Mouse (Mus musculus) hindbrain, embryonic 15.5 days (tissue): ENCODE measurements at regions not wholly inside any gene's neighbourhood (a gene's known extent, or its start where the extent isn't known, plus 50 kb on each side); places are given as distances from the start of the nearest gene placed in this dataset.

Experiments
- ATAC-seq: fragments of 200-750 bp; cut with Nextera tagmentation; 2 replicates; pipeline ENCODE4 v1.8.0; 2017; ENCODE audit warnings: low read depth, moderate number of reproducible peaks, moderate TSS enrichment; ENCODE audit not compliant: low FRiP score
- H3K27ac ChIP-seq: fragments of 300-500 bp; sonication (generic); replicated peaks from 2 replicates; pipeline ENCODE4 v1.5.1; 2015; ENCODE audit warnings: mild to moderate bottlenecking, inconsistent platforms
- H3K27me3 ChIP-seq: fragments of 300-500 bp; sonication (generic); 2 replicates; pipeline ENCODE4 v1.6.1; 2015; ENCODE audit warnings: control low read depth, inconsistent platforms
- H3K36me3 ChIP-seq: fragments of 300-500 bp; sonication (generic); 2 replicates; pipeline ENCODE4 v1.6.1; 2015; ENCODE audit warnings: control low read depth, inconsistent platforms
- H3K4me1 ChIP-seq: fragments of 300-500 bp; sonication (generic); replicated peaks from 2 replicates; pipeline ENCODE4 v1.6.1; 2015; ENCODE audit warnings: control low read depth, inconsistent platforms
- H3K4me2 ChIP-seq: fragments of 300-500 bp; sonication (generic); 2 replicates; pipeline ENCODE4 v1.6.1; 2015; ENCODE audit warnings: moderate library complexity, mild to moderate bottlenecking, inconsistent platforms
- H3K4me3 ChIP-seq: fragments of 300-500 bp; sonication (generic); 2 replicates; pipeline ENCODE4 v1.5.1; 2015; ENCODE audit warnings: mild to moderate bottlenecking, inconsistent platforms
- H3K9ac ChIP-seq: fragments of 300-500 bp; sonication (generic); 2 replicates; pipeline ENCODE4 v1.6.1; 2015; ENCODE audit warnings: inconsistent platforms
- H3K9me3 ChIP-seq: fragments of 300-500 bp; sonication (generic); 2 replicates; pipeline ENCODE4 v1.6.1; 2016; ENCODE audit warnings: control low read depth, inconsistent platforms
- WGBS: fragments of 180-500 bp; shearing (Covaris S2); methylation state at CpG from one replicate; pipeline ENCODE4 v1.1.7; 2015; 5-methylcytosine and 5-hydroxymethylcytosine counted together

DNA sequence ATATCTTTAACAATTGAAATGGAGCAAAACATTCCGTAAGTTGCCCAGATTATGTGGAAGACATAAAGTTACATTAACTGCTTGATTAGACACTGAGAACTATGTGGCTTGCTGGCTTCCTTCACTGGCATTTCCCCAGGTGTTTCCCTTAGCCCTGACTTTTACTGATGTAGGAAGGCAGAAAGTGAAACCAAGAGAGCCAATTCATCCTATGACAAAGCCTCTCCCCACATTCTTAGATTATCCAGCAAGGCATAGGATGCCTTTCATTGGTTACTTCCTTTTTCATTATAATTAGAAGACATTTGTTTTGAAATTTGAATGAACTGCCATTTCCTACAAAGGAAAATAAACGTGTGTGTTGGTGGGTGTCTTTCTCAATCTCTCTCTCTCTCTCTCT, 72.1 kb downstream of the Cdc42ep3 start:
- H3K9ac ChIP-seq, result no peak overlapping the region
- no peak for ATAC-seq
- H3K4me2 ChIP-seq, result no peak overlapping the region
- no peak overlapping the region for H3K27ac ChIP-seq
- no peaks in the 10 kb centered on the region for H3K9me3 ChIP-seq
- no peak overlapping the region for H3K4me3 ChIP-seq
- WGBS, result 54% methylated on average over 2 of the region's 2 CpGs
- no peaks in the 10 kb centered on the region for H3K36me3 ChIP-seq
- H3K27me3 ChIP-seq, result no peaks in the 10 kb centered on the region
- H3K4me1 ChIP-seq, result no peaks in the 10 kb centered on the region

DNA sequence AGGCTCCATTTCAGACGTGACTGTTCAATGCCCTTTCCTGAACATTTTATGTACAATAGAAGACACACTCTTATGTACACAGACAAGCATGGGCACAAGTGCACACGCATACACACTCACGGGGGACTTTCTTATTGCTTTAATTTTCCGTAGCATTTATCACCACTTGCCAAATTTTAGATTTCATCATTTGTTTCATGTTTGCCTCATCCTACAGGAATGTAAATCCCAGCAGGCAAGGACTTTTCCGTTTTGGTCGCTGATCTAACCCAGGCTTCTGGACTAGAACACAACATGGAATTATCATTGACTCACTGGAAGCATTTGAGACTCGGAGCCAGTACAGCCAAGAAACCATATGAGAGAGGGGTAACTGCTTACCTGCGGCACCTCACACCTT, 81.3 kb downstream of the Cdc42ep3 start:
- WGBS, result 86% methylated on average over 8 of the region's 8 CpGs

DNA sequence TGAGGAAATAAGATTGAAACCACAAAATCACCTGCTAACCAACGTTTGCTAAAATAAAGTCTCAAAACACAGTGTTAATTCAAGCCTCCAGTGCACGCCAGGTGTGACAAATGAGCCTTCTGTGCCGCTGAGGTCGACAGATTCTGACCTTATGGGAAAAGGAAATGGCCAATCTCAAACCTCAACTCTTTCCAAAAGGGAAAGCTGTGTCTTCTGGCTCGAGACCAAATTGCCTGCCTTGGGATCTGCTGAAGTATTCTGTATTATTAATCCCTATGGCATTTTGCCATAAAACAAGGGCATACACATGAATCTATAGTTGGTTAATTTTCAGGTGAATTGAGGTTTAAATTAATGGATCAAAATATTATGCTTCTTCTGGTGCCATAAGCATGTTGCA, 95.2 kb downstream of the Cdc42ep3 start:
- Histone ChIP-seq H3K36me3 (no peaks in the 10 kb centered on the region), H3K27ac (no peak overlapping the region), H3K4me3 (no peak overlapping the region), H3K27me3 (no peaks in the 10 kb centered on the region), H3K4me2 (no peak overlapping the region), H3K9me3 (no peaks in the 10 kb centered on the region), H3K9ac (no peak overlapping the region), H3K4me1 (peaks cover 3% of the 10 kb centered on the region; the same call in 1 of the 2 replicates)
- ATAC-seq, result no peak
- WGBS, result 58% methylated on average over 5 of the region's 5 CpGs

More for the DNA sequence above, 81.3 kb downstream of the Cdc42ep3 start:
- Histone ChIP-seq H3K4me1 (no peaks in the 10 kb centered on the region), H3K9ac (no peak overlapping the region), H3K27ac (no peak overlapping the region), H3K36me3 (no peaks in the 10 kb centered on the region), H3K27me3 (no peaks in the 10 kb centered on the region), H3K4me3 (no peak overlapping the region), H3K4me2 (no peak overlapping the region), H3K9me3 (no peaks in the 10 kb centered on the region)
- ATAC-seq, result no peak

- 64% methylated on average over 9 of the region's 9 CpGs for WGBS
- no peak overlapping the region for H3K4me3 ChIP-seq
- no peak overlapping the region for H3K9ac ChIP-seq
- H3K9me3 ChIP-seq, result no peaks in the 10 kb centered on the region
- no peak overlapping the region for H3K4me2 ChIP-seq
- no peaks in the 10 kb centered on the region for H3K36me3 ChIP-seq
- no peak overlapping the region for H3K27ac ChIP-seq
- ATAC-seq, result no peak
- H3K4me1 ChIP-seq, result peaks cover 3% of the 10 kb centered on the region; the same call in 1 of the 2 replicates
- no peaks in the 10 kb centered on the region for H3K27me3 ChIP-seq
Observed at GRCm38 (mm10) chr17:79246962-79247902, 107.7 kb downstream of the Cdc42ep3 start.

- no peak overlapping the region for H3K27ac ChIP-seq
- H3K9ac ChIP-seq, result no peak overlapping the region
- H3K4me3 ChIP-seq, result no peak overlapping the region
- H3K4me2 ChIP-seq, result no peak overlapping the region
- ATAC-seq, result no peak
- no peaks in the 10 kb centered on the region for H3K36me3 ChIP-seq
- WGBS, result 78% methylated on average over 11 of the region's 11 CpGs
- no peaks in the 10 kb centered on the region for H3K9me3 ChIP-seq
- H3K4me1 ChIP-seq, result peaks cover 3% of the 10 kb centered on the region; the same call in 1 of the 2 replicates
- H3K27me3 ChIP-seq, result no peaks in the 10 kb centered on the region
Observed at GRCm38 (mm10) chr17:79244121-79244520, 110.8 kb downstream of the Cdc42ep3 start.

GRCm38 (mm10) chr17:79243426-79243825, 111.5 kb downstream of the Cdc42ep3 start:
- Histone ChIP-seq H3K4me1 (peaks cover 3% of the 10 kb centered on the region; the same call in 1 of the 2 replicates), H3K4me3 (no peak overlapping the region), H3K27me3 (no peaks in the 10 kb centered on the region), H3K4me2 (no peak overlapping the region), H3K9ac (no peak overlapping the region), H3K36me3 (no peaks in the 10 kb centered on the region), H3K9me3 (no peaks in the 10 kb centered on the region), H3K27ac (no peak overlapping the region)
- no peak for ATAC-seq
- 84% methylated on average over 2 of the region's 2 CpGs for WGBS

DNA sequence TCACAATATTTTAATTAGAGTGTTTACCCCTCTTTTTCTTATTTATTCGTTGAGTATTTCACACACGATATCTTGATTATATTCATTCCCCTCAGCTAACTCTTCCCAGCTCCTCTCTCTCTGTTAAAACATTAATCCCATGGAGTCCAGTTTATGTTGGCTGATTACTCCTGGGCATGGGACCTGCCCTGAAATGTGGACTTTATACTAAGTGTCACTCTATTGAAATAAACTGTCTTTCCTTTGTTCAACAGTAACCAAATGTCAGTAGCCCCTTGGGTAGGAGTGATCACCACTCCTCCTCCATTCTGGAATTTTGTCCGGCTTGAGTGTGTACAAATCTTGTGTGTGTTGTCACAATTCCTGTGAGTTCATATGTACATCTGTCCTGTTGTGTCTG, 113.4 kb downstream of the Cdc42ep3 start:
- H3K27ac ChIP-seq, result no peak overlapping the region
- H3K27me3 ChIP-seq, result no peaks in the 10 kb centered on the region
- H3K4me3 ChIP-seq, result no peak overlapping the region
- H3K9ac ChIP-seq, result no peak overlapping the region
- 90% methylated on average over 3 of the region's 3 CpGs for WGBS
- H3K4me2 ChIP-seq, result no peak overlapping the region
- H3K36me3 ChIP-seq, result no peaks in the 10 kb centered on the region
- no peak for ATAC-seq
- H3K4me1 ChIP-seq, result no peaks in the 10 kb centered on the region
- no peaks in the 10 kb centered on the region for H3K9me3 ChIP-seq

GRCm38 (mm10) chr17:79236244-79236781, 118.6 kb downstream of the Cdc42ep3 start:
- WGBS, result 87% methylated on average over 3 of the region's 3 CpGs

DNA sequence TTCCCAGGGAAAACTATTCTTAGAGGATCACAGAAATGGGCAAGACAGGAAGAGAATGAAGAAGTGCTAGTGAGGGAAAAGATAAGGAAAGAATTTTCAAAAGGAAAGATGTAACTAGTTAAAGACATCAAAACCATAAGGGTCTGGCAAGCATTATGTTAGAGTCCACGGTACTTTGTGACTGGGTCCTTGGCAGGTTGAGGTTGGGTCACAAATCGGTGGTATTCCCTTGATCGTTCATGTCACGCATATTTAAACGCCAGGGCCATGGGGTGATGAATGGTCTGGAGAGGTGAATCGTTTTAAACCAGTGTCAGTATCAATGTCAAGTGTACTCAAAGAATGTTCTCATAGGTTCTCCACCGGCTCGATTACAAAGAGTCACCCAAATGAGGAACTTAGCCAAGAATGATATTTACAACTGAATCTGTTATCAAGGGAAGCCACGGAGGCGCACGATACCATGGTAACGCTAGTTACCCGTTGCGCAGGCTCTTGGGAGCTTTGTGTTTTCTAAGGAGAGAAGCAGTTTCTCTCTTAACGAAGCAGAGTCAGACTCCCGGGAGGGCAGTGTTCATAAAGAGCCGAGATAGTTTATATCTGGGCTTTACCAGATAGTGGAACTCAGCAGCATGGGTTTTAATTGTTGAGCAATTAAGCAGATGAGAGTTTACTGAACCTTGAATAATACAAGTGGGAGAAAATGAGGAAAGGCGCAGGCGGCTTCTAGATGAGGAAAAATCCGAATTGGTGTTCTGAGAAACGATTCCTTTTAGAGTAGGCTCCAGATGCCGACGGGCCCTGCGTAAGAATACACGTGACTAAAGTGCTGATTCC, 124.0 kb downstream of the Cdc42ep3 start:
- H3K27me3 ChIP-seq, result no peaks in the 10 kb centered on the region
- H3K4me1 ChIP-seq, result peaks cover 13% of the 10 kb centered on the region
- peak; percentile 81; the same call in 1 of the 2 replicates for ATAC-seq
- H3K4me2 ChIP-seq, result peak overlapping the region; percentile 42
- H3K36me3 ChIP-seq, result no peaks in the 10 kb centered on the region
- peak overlapping the region; percentile 10; the same call in 1 of the 2 replicates for H3K4me3 ChIP-seq
- 46% methylated on average over 25 of the region's 25 CpGs for WGBS
- H3K27ac ChIP-seq, result peak overlapping the region; percentile 45; the same call in 1 of the 2 replicates
- no peaks in the 10 kb centered on the region for H3K9me3 ChIP-seq
- H3K9ac ChIP-seq, result no peak overlapping the region

More at GRCm38 (mm10) chr17:79236244-79236781, 118.6 kb downstream of the Cdc42ep3 start:
- Histone ChIP-seq H3K4me3 (no peak overlapping the region), H3K4me2 (no peak overlapping the region), H3K27me3 (no peaks in the 10 kb centered on the region), H3K9ac (no peak overlapping the region), H3K9me3 (no peaks in the 10 kb centered on the region), H3K4me1 (peaks cover 7% of the 10 kb centered on the region), H3K27ac (no peak overlapping the region), H3K36me3 (no peaks in the 10 kb centered on the region)
- ATAC-seq, result no peak

DNA sequence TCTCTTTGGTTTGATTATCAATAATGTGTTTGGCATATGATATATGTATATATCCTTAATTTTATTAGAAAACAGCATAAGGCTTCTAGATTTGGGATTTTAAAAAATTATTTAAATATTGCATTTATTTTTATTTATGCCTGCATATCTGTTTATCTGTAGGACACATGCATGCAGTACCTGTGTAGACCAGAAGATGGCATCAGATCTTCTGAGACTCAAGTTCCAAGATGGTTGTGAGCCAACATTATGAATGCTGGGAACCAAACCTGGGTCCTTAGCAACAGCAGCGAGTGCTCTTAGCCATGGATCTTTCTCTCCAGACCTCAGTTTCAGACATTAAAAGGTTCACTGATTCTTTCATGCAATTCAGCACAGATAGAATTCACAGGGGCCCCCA, 148.3 kb downstream of the Cdc42ep3 start:
- Histone ChIP-seq H3K4me3 (no peak overlapping the region), H3K9me3 (no peaks in the 10 kb centered on the region), H3K27me3 (no peaks in the 10 kb centered on the region), H3K36me3 (no peaks in the 10 kb centered on the region), H3K27ac (no peak overlapping the region), H3K9ac (no peak overlapping the region), H3K4me1 (no peaks in the 10 kb centered on the region), H3K4me2 (no peak overlapping the region)
- WGBS, result 90% methylated on average over 1 of the region's 1 CpGs
- no peak for ATAC-seq

DNA sequence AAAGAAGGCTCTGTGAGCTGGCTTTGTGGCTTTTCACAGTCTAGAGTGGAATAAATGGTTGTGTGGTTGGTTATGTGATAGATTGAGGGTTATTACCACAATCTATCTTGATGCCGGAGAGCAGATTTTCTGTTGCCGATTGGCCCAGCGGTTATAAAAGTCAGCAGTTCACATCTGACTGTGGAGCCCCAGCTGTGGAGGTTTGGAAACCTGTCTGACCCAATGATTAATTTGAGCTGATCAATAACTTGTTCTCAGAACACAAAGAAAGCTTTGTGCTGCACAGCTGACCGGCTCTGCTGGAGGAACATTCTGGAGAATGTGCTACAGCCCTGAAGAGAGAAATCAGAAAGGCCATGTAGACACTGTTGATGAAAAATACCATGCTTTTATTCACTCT, 148.8 kb downstream of the Cdc42ep3 start:
- no peak overlapping the region for H3K27ac ChIP-seq
- no peak overlapping the region for H3K4me3 ChIP-seq
- no peak overlapping the region for H3K9ac ChIP-seq
- WGBS, result 59% methylated on average over 4 of the region's 4 CpGs
- H3K9me3 ChIP-seq, result no peaks in the 10 kb centered on the region
- H3K36me3 ChIP-seq, result no peaks in the 10 kb centered on the region
- ATAC-seq, result no peak
- no peaks in the 10 kb centered on the region for H3K4me1 ChIP-seq
- no peaks in the 10 kb centered on the region for H3K27me3 ChIP-seq
- H3K4me2 ChIP-seq, result no peak overlapping the region
